Comparison of ENCODE assay signal across 7 mouse cellular contexts in genomic region chr10:112138050-112138870, GRCm38 (mm10). TPM values are rescaled to one million over a fixed set of nuclear protein-coding genes. Genes with fewer than 3 reads are reported as not detected.
A peak's percentile ranks its signal among the peaks of the same experiment; 100 is the strongest.
DNase-seq lines count a peak whose midpoint lies in the region; ATAC-seq and TF ChIP-seq lines count a peak whose summit lies in the region.

No protein-coding gene starts in this region.

- no peaks in the 10 kb centered on the region for H3K4me1 ChIP-seq in ES-Bruce4 (ENCODE audit: control insufficient read depth, insufficient read depth, low read length)
- no peaks in the 10 kb centered on the region for H3K4me1 ChIP-seq in embryonic facial prominence, embryonic 14.5 days (ENCODE audit: control insufficient read depth, insufficient read depth, low read length)
- no peaks in the 10 kb centered on the region for H3K4me1 ChIP-seq in hindbrain, postnatal 0 days (ENCODE audit: insufficient read depth, low read length)
- no peaks in the 10 kb centered on the region for H3K4me1 ChIP-seq in megakaryocyte, embryonic 14.5 days

- H3K4me2 ChIP-seq in embryonic facial prominence, embryonic 14.5 days (ENCODE audit: low read depth, low read length): peak overlapping the region; percentile 49
- H3K4me2 ChIP-seq in hindbrain, postnatal 0 days (ENCODE audit: low read depth, low read length): peak overlapping the region; percentile 50

- in situ Hi-C loops in Patski (cut with MboI; ENCODE audit: low pct_unique_long_range_greater_than_20kb): no loop called here

- TF ChIP-seq POLR2A in ES-Bruce4 (IDR thresholded peaks at IDR 0.05; ENCODE audit: insufficient read depth, low read length): no peak

- H3K36me3 ChIP-seq in ES-Bruce4 (ENCODE audit: control insufficient read depth, insufficient read depth, low read length, poor library complexity, severe bottlenecking): no peaks in the 10 kb centered on the region
- H3K36me3 ChIP-seq in embryonic facial prominence, embryonic 14.5 days (ENCODE audit: control insufficient read depth, insufficient read depth, low read length): no peaks in the 10 kb centered on the region
- H3K36me3 ChIP-seq in hindbrain, postnatal 0 days (ENCODE audit: insufficient read depth, low read length): no peaks in the 10 kb centered on the region
- no peaks in the 10 kb centered on the region for H3K36me3 ChIP-seq in megakaryocyte, embryonic 14.5 days (replicated peaks; ENCODE audit: low read length)

- H3K27ac ChIP-seq in ES-Bruce4 (ENCODE audit: insufficient read depth, low read length): no peak overlapping the region
- no peak overlapping the region for H3K27ac ChIP-seq in embryonic facial prominence, embryonic 14.5 days (replicated peaks; ENCODE audit: low read depth, low read length)
- H3K27ac ChIP-seq in hindbrain, postnatal 0 days: no peak overlapping the region

- H3K4me3 ChIP-seq in ES-Bruce4 (ENCODE audit: low read depth, low read length): peak overlapping the region; percentile 34; the same call in 1 of the 2 replicates
- H3K4me3 ChIP-seq in embryonic facial prominence, embryonic 14.5 days (ENCODE audit: low read depth, low read length): peak overlapping the region; percentile 30
- peak overlapping the region; percentile 33 for H3K4me3 ChIP-seq in hindbrain, postnatal 0 days (ENCODE audit: low read length)
- peak overlapping the region; percentile 46 for H3K4me3 ChIP-seq in megakaryocyte, embryonic 14.5 days (replicated peaks)

- ATAC-seq in Patski: no peak
- ATAC-seq in embryonic facial prominence, embryonic 14.5 days (ENCODE audit: low read depth): peak; percentile 81; the same call in 1 of the 2 replicates
- ATAC-seq in hindbrain, postnatal 0 days: peak; percentile 92

- CTCF ChIA-PET in Patski (lab: Charles Lee): no interaction called here

- TF ChIP-seq EP300 in ES-Bruce4 (IDR thresholded peaks at IDR 0.05; ENCODE audit: insufficient read depth, low read depth, low read length): no peak

- POLR2A ChIA-PET in Patski (lab: Charles Lee): no interaction called here

- no peak overlapping the region for H3K9ac ChIP-seq in ES-Bruce4 (ENCODE audit: low read depth, poor library complexity, severe bottlenecking)
- peak overlapping the region; percentile 46 for H3K9ac ChIP-seq in embryonic facial prominence, embryonic 14.5 days (ENCODE audit: low read depth, low read length)
- H3K9ac ChIP-seq in hindbrain, postnatal 0 days (replicated peaks; ENCODE audit: low read length): no peak overlapping the region; the same call in 1 of the 2 replicates

- no peaks in the 10 kb centered on the region for H3K9me3 ChIP-seq in ES-Bruce4 (replicated peaks; ENCODE audit: control insufficient read depth, insufficient read depth, low read length, poor library complexity, severe bottlenecking)
- no peaks in the 10 kb centered on the region for H3K9me3 ChIP-seq in embryonic facial prominence, embryonic 14.5 days (ENCODE audit: control insufficient read depth, low read length)
- no peaks in the 10 kb centered on the region for H3K9me3 ChIP-seq in hindbrain, postnatal 0 days (ENCODE audit: low read length)
- H3K9me3 ChIP-seq in megakaryocyte, embryonic 14.5 days: no peaks in the 10 kb centered on the region

- H3K27me3 ChIP-seq in ES-Bruce4 (ENCODE audit: control insufficient read depth, insufficient read depth, low read length, poor library complexity, severe bottlenecking) (no peaks in the 10 kb centered on the region), Patski (no peaks in the 10 kb centered on the region)
- H3K27me3 ChIP-seq in embryonic facial prominence, embryonic 14.5 days (replicated peaks; ENCODE audit: control insufficient read depth, insufficient read depth, low read length): no peaks in the 10 kb centered on the region
- H3K27me3 ChIP-seq in hindbrain, postnatal 0 days (ENCODE audit: insufficient read depth, low read length): no peaks in the 10 kb centered on the region
- H3K27me3 ChIP-seq in megakaryocyte, embryonic 14.5 days (replicated peaks): no peaks in the 10 kb centered on the region

- no peak for DNase-seq in Patski (ENCODE audit: low read depth, low spot score)
- peak; percentile 90 for DNase-seq in embryonic facial prominence, embryonic 14.5 days (ENCODE audit: low spot score)
- peak; percentile 93 for DNase-seq in hindbrain, postnatal 0 days (ENCODE audit: low spot score)
- peak; percentile 20 to 45 for DNase-seq in left cerebral cortex, postnatal 10 days (ENCODE audit: extremely low spot score in 1 of 2, low spot score in 2 of 2)
- DNase-seq in skeletal muscle tissue, adult 2 months (ENCODE audit: low read depth, low spot score): peak; percentile 26

- WGBS in embryonic facial prominence, embryonic 14.5 days: 17% methylated on average over 9 of the region's 9 CpGs
- 15% methylated on average over 9 of the region's 9 CpGs for WGBS in hindbrain, postnatal 0 days

- TF ChIP-seq CTCF in ES-Bruce4 (IDR thresholded peaks at IDR 0.05; ENCODE audit: low read depth, low read length) (peak; percentile 8), Patski (IDR thresholded peaks at IDR 0.05) (peak; percentile 47)
- peak; percentile 82 for TF ChIP-seq CTCF in hindbrain, postnatal 0 days (IDR thresholded peaks at IDR 0.05; ENCODE audit: low read depth)

- intact Hi-C loops in left cerebral cortex, postnatal 10 days (cut with DNase I): no loop called here

RNA-seq across cellular contexts. Expression of gene Glipr1l3, which starts 21.9 kb away (rescaled TPM):
- polyA plus RNA-seq in ES-Bruce4 (2011; ENCODE audit: insufficient read depth, insufficient read length, low read depth, missing spikeins) (not detected in 2 replicates), Patski (2021) (not detected)
- polyA plus RNA-seq in embryonic facial prominence, embryonic 14.5 days (2014; fragmentation: Nextera tagmentation; extraction: Ambion mirVana): not detected in 2 replicates
- not detected in 2 replicates for total RNA-seq in hindbrain, postnatal 0 days (2014; rRNA removed)
- 0.28 and 0.88 TPM in 2 replicates for polyA plus RNA-seq in hindbrain, postnatal 0 days (2015; fragmentation: Nextera tagmentation; extraction: Ambion mirVana)
- total RNA-seq in left cerebral cortex, postnatal 10 days (2021): not detected
- not detected in 2 replicates for polyA plus RNA-seq in megakaryocyte, embryonic 14.5 days (2012; ENCODE audit: insufficient read depth, low replicate concordance)

RNA-seq across cellular contexts. Expression of gene Caps2, which starts 25.2 kb away (rescaled TPM):
- polyA plus RNA-seq in ES-Bruce4 (2011; ENCODE audit: insufficient read depth, insufficient read length, low read depth, missing spikeins): 1.3 and 1.7 TPM in 2 replicates
- polyA plus RNA-seq in Patski (2021): 5.9 TPM
- 0.39 and 0.46 TPM in 2 replicates for polyA plus RNA-seq in embryonic facial prominence, embryonic 14.5 days (2014; fragmentation: Nextera tagmentation; extraction: Ambion mirVana)
- total RNA-seq in hindbrain, postnatal 0 days (2014; rRNA removed): 0.37 TPM in 1 of 2 replicates, not detected in the other
- 0.55 and 0.64 TPM in 2 replicates for polyA plus RNA-seq in hindbrain, postnatal 0 days (2015; fragmentation: Nextera tagmentation; extraction: Ambion mirVana)
- under 1 TPM; 0.15 to 0.59 TPM for total RNA-seq in left cerebral cortex, postnatal 10 days (2021)
- polyA plus RNA-seq in megakaryocyte, embryonic 14.5 days (2012; ENCODE audit: insufficient read depth, low replicate concordance): not detected in 2 replicates

RNA-seq across cellular contexts. Expression of gene Glipr1l2, which starts 55.1 kb away (rescaled TPM):
- polyA plus RNA-seq in ES-Bruce4 (2011; ENCODE audit: insufficient read depth, insufficient read length, low read depth, missing spikeins) (not detected in 2 replicates), Patski (2021) (not detected)
- not detected in 2 replicates for polyA plus RNA-seq in embryonic facial prominence, embryonic 14.5 days (2014; fragmentation: Nextera tagmentation; extraction: Ambion mirVana)
- total RNA-seq in hindbrain, postnatal 0 days (2014; rRNA removed): not detected in 2 replicates
- not detected in 2 replicates for polyA plus RNA-seq in hindbrain, postnatal 0 days (2015; fragmentation: Nextera tagmentation; extraction: Ambion mirVana)
- not detected for total RNA-seq in left cerebral cortex, postnatal 10 days (2021)
- polyA plus RNA-seq in megakaryocyte, embryonic 14.5 days (2012; ENCODE audit: insufficient read depth, low replicate concordance): not detected in 2 replicates

Comparison
In these comparisons a context has a peak if more than half of its experiments do, and no peak if none do; other contexts are left out.
1. CTCF ChIP-seq: peak in every context shown above with its lines; median percentile 82 in hindbrain, postnatal 0 days; 47 in Patski; 8 in ES-Bruce4.